33 mouse cellular contexts compared by ENCODE assay signal in the genomic region with DNA sequence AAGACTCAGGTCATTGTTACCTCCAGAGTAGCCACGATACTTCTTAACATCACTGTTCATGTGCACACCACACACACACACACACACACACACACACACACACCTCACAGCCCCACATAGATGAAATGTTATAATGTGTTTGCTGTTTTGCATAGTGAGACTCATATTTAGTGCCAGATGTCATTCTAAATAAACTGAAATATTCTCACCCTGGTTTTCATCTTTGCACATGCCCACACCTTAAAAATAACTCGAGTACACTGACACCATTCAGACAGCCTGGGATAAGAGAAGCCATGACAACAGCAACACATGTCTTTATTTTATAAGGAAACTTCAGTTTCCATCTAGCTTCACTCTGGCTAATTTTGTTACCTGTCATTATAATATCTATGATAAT.
"Had no signal": no experiment of that assay in that cellular context is flagged by ENCODE, and none has a peak within 500 bp of the region (broad histone marks: within the 10 kb centered on the region; RNA-seq: fewer than 3 reads in every experiment).

No protein-coding gene starts in this region.

- H3K4me1 ChIP-seq: heart, embryonic 13.5 days; heart, embryonic 15.5 days; hindbrain, embryonic 10.5 days; hindbrain, embryonic 12.5 days; intestine, embryonic 15.5 days; kidney, embryonic 15.5 days had no signal

- ATAC-seq: hindbrain, embryonic 16.5 days; hindbrain, postnatal 0 days; inflammation-experienced regulatory T-cells, adult 6 months; intestine, embryonic 15.5 days; intestine, embryonic 16.5 days; intestine, postnatal 0 days had no signal

- H3K9ac ChIP-seq: heart, embryonic 13.5 days; heart, embryonic 15.5 days; hindbrain, embryonic 12.5 days; hindbrain, embryonic 13.5 days; hindbrain, embryonic 14.5 days; hindbrain, embryonic 15.5 days; intestine, embryonic 15.5 days; kidney, embryonic 15.5 days had no signal

- H3K36me3 ChIP-seq: heart, embryonic 13.5 days; heart, embryonic 15.5 days; hindbrain, embryonic 10.5 days; hindbrain, embryonic 12.5 days; hindbrain, embryonic 13.5 days; hindbrain, embryonic 15.5 days; intestine, embryonic 15.5 days; kidney, embryonic 15.5 days had no signal

- H3K4me3 ChIP-seq: heart, embryonic 13.5 days; heart, embryonic 15.5 days; hindbrain, embryonic 10.5 days; hindbrain, embryonic 12.5 days; hindbrain, embryonic 13.5 days; hindbrain, embryonic 15.5 days; intestine, embryonic 15.5 days; kidney, embryonic 15.5 days; layer of hippocampus, adult 2 months; left cerebral cortex, adult 2 months had no signal

- H3K27ac ChIP-seq: heart, embryonic 13.5 days; heart, embryonic 15.5 days; hindbrain, embryonic 10.5 days; hindbrain, embryonic 12.5 days; hindbrain, embryonic 13.5 days; hindbrain, embryonic 14.5 days; hindbrain, embryonic 15.5 days; hindbrain, postnatal 0 days; intestine, embryonic 15.5 days; kidney, embryonic 15.5 days; kidney, postnatal 0 days; left cerebral cortex, adult 2 months had no signal

- H3K27me3 ChIP-seq: heart, embryonic 13.5 days; heart, embryonic 15.5 days; hindbrain, embryonic 12.5 days; hindbrain, embryonic 13.5 days; hindbrain, embryonic 15.5 days; intestine, embryonic 15.5 days; kidney, embryonic 15.5 days had no signal

- H3K4me2 ChIP-seq: heart, embryonic 13.5 days; heart, embryonic 15.5 days; hindbrain, embryonic 12.5 days; hindbrain, embryonic 13.5 days; hindbrain, embryonic 14.5 days; hindbrain, embryonic 15.5 days; intestine, embryonic 15.5 days; kidney, embryonic 15.5 days had no signal

- H3K9me3 ChIP-seq: heart, embryonic 13.5 days; heart, embryonic 15.5 days; hindbrain, embryonic 10.5 days; hindbrain, embryonic 12.5 days; hindbrain, embryonic 13.5 days; hindbrain, embryonic 15.5 days; intestine, embryonic 15.5 days; kidney, embryonic 15.5 days had no signal

- DNase-seq: heart, postnatal 10 days; heart, postnatal 14 days; heart, postnatal 36 days; heart, postnatal 4 days; kidney, adult 11 months; kidney, adult 18-20 months; kidney, adult 2 months; kidney, adult 8-10 months; kidney, adult 9 months; kidney, postnatal 10 days; kidney, postnatal 14 days; kidney, postnatal 25 days; kidney, postnatal 36 days; kidney, postnatal 4 days; layer of hippocampus, adult 9-11 months; layer of hippocampus, postnatal 36 days had no signal
